18 mouse cellular contexts compared by ENCODE assay signal in genomic region chr1:37531654-37532532, GRCm38 (mm10).
"Had no signal": no experiment of that assay in that cellular context is flagged by ENCODE, and none has a peak within 500 bp of the region (broad histone marks: within the 10 kb centered on the region; RNA-seq: fewer than 3 reads in every experiment).

No protein-coding gene starts in this region.

- H3K4me1 ChIP-seq: liver, embryonic 13.5 days; midbrain, embryonic 10.5 days had no signal

- DNase-seq: kidney, adult 18-20 months; kidney, adult 9 months; kidney, postnatal 14 days; kidney, postnatal 4 days; layer of hippocampus, adult 9-11 months; liver, embryonic 13.5 days; lung, embryonic 14.5 days; thymus, adult 18-20 months; thymus, postnatal 36 days had no signal

- H3K9ac ChIP-seq: liver, embryonic 13.5 days; lung, embryonic 14.5 days; midbrain, embryonic 13.5 days; neural tube, embryonic 13.5 days had no signal

- H3K9me3 ChIP-seq: liver, embryonic 13.5 days; megakaryocyte, embryonic 14.5 days; midbrain, embryonic 10.5 days; midbrain, embryonic 13.5 days; neural tube, embryonic 13.5 days had no signal

- H3K4me3 ChIP-seq: layer of hippocampus, adult 2 months; liver, embryonic 13.5 days; megakaryocyte, embryonic 14.5 days; midbrain, embryonic 10.5 days; midbrain, embryonic 13.5 days; myocyte; neural tube, embryonic 13.5 days had no signal

- H3K27ac ChIP-seq: layer of hippocampus, adult 2 months; liver, embryonic 13.5 days; macrophage; midbrain, embryonic 10.5 days; midbrain, embryonic 13.5 days; neural tube, embryonic 13.5 days had no signal

- H3K36me3 ChIP-seq: liver, embryonic 13.5 days; midbrain, embryonic 10.5 days; neural tube, embryonic 13.5 days had no signal

- ATAC-seq: lung, postnatal 0 days; midbrain, embryonic 13.5 days; midbrain, embryonic 16.5 days had no signal

- H3K27me3 ChIP-seq: liver, embryonic 13.5 days; megakaryocyte, embryonic 14.5 days; midbrain, embryonic 13.5 days; neural tube, embryonic 13.5 days had no signal

- H3K4me2 ChIP-seq: liver, embryonic 13.5 days; lung, embryonic 14.5 days; midbrain, embryonic 13.5 days; neural tube, embryonic 13.5 days had no signal
